Mouse (Mus musculus) bone marrow, adult 2 months (tissue): ENCODE measurements at regions not wholly inside any gene's neighbourhood (a gene's known extent, or its start where the extent isn't known, plus 50 kb on each side); places are given as distances from the start of the nearest gene placed in this dataset.

Experiments
- H3K27ac ChIP-seq: fragments of 200-500 bp; 2 replicates; pipeline ENCODE4 v1.5.1; 2012; ENCODE audit warnings: low read depth, mild to moderate bottlenecking, control low read depth, inconsistent platforms, low read length; ENCODE audit not compliant: control insufficient read depth, poor library complexity, insufficient read depth
- H3K4me1 ChIP-seq: fragments of 200-500 bp; 2 replicates; pipeline ENCODE4 v1.6.1; 2011; ENCODE audit warnings: low read length; ENCODE audit not compliant: control insufficient read depth, insufficient read depth
- H3K4me3 ChIP-seq: fragments of 200-500 bp; replicated peaks from 2 replicates; pipeline ENCODE3; 2011; ENCODE audit warnings: mild to moderate bottlenecking, low read depth, low read length, control low read depth; ENCODE audit not compliant: control insufficient read depth
- CTCF ChIP-seq: fragments of 200-500 bp; IDR thresholded peaks from 2 replicates; pipeline ENCODE4 v1.5.1; 2011; ENCODE audit warnings: low read length, control low read depth; ENCODE audit not compliant: control insufficient read depth, insufficient read depth
- POLR2A ChIP-seq: fragments of 200-500 bp; IDR thresholded peaks from 2 replicates; pipeline ENCODE4 v1.6.1; 2011; ENCODE audit warnings: low read depth, mild to moderate bottlenecking, control low read depth, low read length, borderline replicate concordance; ENCODE audit not compliant: control insufficient read depth
- WGBS: fragments of 180-500 bp; shearing (Covaris S2); methylation state at CpG from one replicate; pipeline ENCODE4 v1.1.7; 2018; 5-methylcytosine and 5-hydroxymethylcytosine counted together

- 76% methylated on average over 1 of the region's 1 CpGs for WGBS
- TF ChIP-seq CTCF (no peak), POLR2A (no peak)
- no peaks in the 10 kb centered on the region for H3K4me1 ChIP-seq
- no peak overlapping the region for H3K27ac ChIP-seq
- H3K4me3 ChIP-seq, result no peak overlapping the region
Observed at GRCm38 (mm10) chr1:186342391-186342790, 225.3 kb upstream of the Lyplal1 start.

GRCm38 (mm10) chr1:186341878-186342277 lies 224.8 kb upstream of the Lyplal1 start:
- 74% methylated on average over 3 of the region's 3 CpGs for WGBS
- Histone ChIP-seq H3K27ac (no peak overlapping the region), H3K4me3 (no peak overlapping the region), H3K4me1 (no peaks in the 10 kb centered on the region)
- TF ChIP-seq POLR2A (no peak), CTCF (no peak)

GRCm38 (mm10) chr1:186340701-186341100 lies 223.6 kb upstream of the Lyplal1 start:
- 74% methylated on average over 3 of the region's 3 CpGs for WGBS
- H3K4me3 ChIP-seq, result no peak overlapping the region
- no peak for TF ChIP-seq CTCF
- TF ChIP-seq POLR2A, result no peak
- no peak overlapping the region for H3K27ac ChIP-seq
- no peaks in the 10 kb centered on the region for H3K4me1 ChIP-seq

GRCm38 (mm10) chr1:186317285-186317684 lies 200.2 kb upstream of the Lyplal1 start:
- no peak for TF ChIP-seq POLR2A
- no peak for TF ChIP-seq CTCF
- 81% methylated on average over 2 of the region's 2 CpGs for WGBS
- H3K27ac ChIP-seq, result no peak overlapping the region
- H3K4me1 ChIP-seq, result no peaks in the 10 kb centered on the region
- H3K4me3 ChIP-seq, result no peak overlapping the region

GRCm38 (mm10) chr1:186314180-186314579 lies 197.1 kb upstream of the Lyplal1 start:
- Histone ChIP-seq H3K27ac (no peak overlapping the region), H3K4me1 (no peaks in the 10 kb centered on the region), H3K4me3 (no peak overlapping the region)
- no peak for TF ChIP-seq CTCF
- TF ChIP-seq POLR2A, result no peak
- 71% methylated on average over 4 of the region's 4 CpGs for WGBS

- Histone ChIP-seq H3K4me1 (no peaks in the 10 kb centered on the region), H3K4me3 (no peak overlapping the region), H3K27ac (no peak overlapping the region)
- TF ChIP-seq CTCF (no peak), POLR2A (no peak)
- 83% methylated on average over 9 of the region's 9 CpGs for WGBS
Observed at GRCm38 (mm10) chr1:186312698-186313097, 195.6 kb upstream of the Lyplal1 start.

- Histone ChIP-seq H3K4me3 (no peak overlapping the region), H3K27ac (no peak overlapping the region), H3K4me1 (no peaks in the 10 kb centered on the region)
- 85% methylated on average over 7 of the region's 7 CpGs for WGBS
- TF ChIP-seq CTCF (no peak), POLR2A (no peak)
Observed at GRCm38 (mm10) chr1:186312008-186312407, 194.9 kb upstream of the Lyplal1 start.

GRCm38 (mm10) chr1:186307627-186308026 lies 190.5 kb upstream of the Lyplal1 start:
- Histone ChIP-seq H3K27ac (no peak overlapping the region), H3K4me1 (no peaks in the 10 kb centered on the region), H3K4me3 (no peak overlapping the region)
- TF ChIP-seq CTCF, result no peak
- WGBS, result 65% methylated on average over 6 of the region's 6 CpGs

GRCm38 (mm10) chr1:186297464-186297863 lies 180.4 kb upstream of the Lyplal1 start:
- Histone ChIP-seq H3K27ac (no peak overlapping the region), H3K4me3 (no peak overlapping the region), H3K4me1 (no peaks in the 10 kb centered on the region)
- TF ChIP-seq POLR2A (no peak), CTCF (no peak)
- WGBS, result 80% methylated on average over 7 of the region's 7 CpGs
